Mouse (Mus musculus): ENCODE measurements around the gene Washc4.

The Washc4 gene

GRCm38 (mm10) chr10:83637295-83637694 lies 93.7 kb downstream of the Washc4 start:
- DNase-seq (ENCODE audit: low read depth), result no peak

- DNase-seq (ENCODE audit: low read depth), result no peak
These were observed 96.4 kb downstream of the Washc4 start for GRCm38 (mm10) chr10:83639881-83640386.

- no peak for DNase-seq (ENCODE audit: low read depth)
These were observed 98.1 kb downstream of the Washc4 start for GRCm38 (mm10) chr10:83641641-83642040.

- DNase-seq (ENCODE audit: low read depth), result no peak
These were observed 100.6 kb downstream of the Washc4 start for GRCm38 (mm10) chr10:83644167-83644566.

- DNase-seq (ENCODE audit: low read depth), result no peak
These were observed 101.5 kb downstream of the Washc4 start for GRCm38 (mm10) chr10:83644865-83645715.

GRCm38 (mm10) chr10:83645716-83645990 lies 102.1 kb downstream of the Washc4 start:
- DNase-seq (ENCODE audit: low read depth), result no peak
